8 mouse cellular contexts compared by ENCODE assay signal in genomic region chr12:99627201-99627897, GRCm38 (mm10).
DNase-seq lines count a peak whose midpoint lies in the region; ATAC-seq and TF ChIP-seq lines count a peak whose summit lies in the region.

No protein-coding gene starts in this region.

- no peak for DNase-seq in lung, adult 2 months
- DNase-seq in lung, postnatal 14 days = no peak
- DNase-seq in adrenal gland, postnatal 36 days = peak; percentile 13 to 19
- peak; percentile 53 to 59 for DNase-seq in frontal cortex, postnatal 36 days (ENCODE audit: low spot score in 2 of 2)
- no peak for DNase-seq in limb, embryonic 14.5 days (ENCODE audit: low spot score)
- DNase-seq in neural tube, embryonic 10.5 days (ENCODE audit: extremely low spot score, low spot score) = peak; percentile 56
- no peak for DNase-seq in spleen, postnatal 4 days (ENCODE audit: low spot score in 2 of 2)

- ATAC-seq in intestine, embryonic 16.5 days = peak; percentile 83
- ATAC-seq in limb, embryonic 14.5 days (ENCODE audit: low FRiP score, low read depth) = peak; percentile 79

- no peak for TF ChIP-seq POLR2A in lung, adult 2 months (IDR thresholded peaks at IDR 0.05; ENCODE audit: borderline replicate concordance, extremely low read depth, low read depth, low read length)
- no peak for TF ChIP-seq POLR2A in limb, embryonic 14.5 days (IDR thresholded peaks at IDR 0.05; ENCODE audit: borderline replicate concordance, extremely low read depth, insufficient read depth, insufficient read length)

- H3K4me2 ChIP-seq in intestine, embryonic 16.5 days (ENCODE audit: low read depth, low read length) = peak overlapping the region; percentile 87
- H3K4me2 ChIP-seq in limb, embryonic 14.5 days (replicated peaks; ENCODE audit: low read depth, low read length, severe bottlenecking) = peak overlapping the region; percentile 79

- 0 out of 2 replicates have a peak overlapping the region, but pooled peaks have one; percentile 21 for H3K27ac ChIP-seq in intestine, embryonic 16.5 days (ENCODE audit: low read length)
- no peak overlapping the region for H3K27ac ChIP-seq in limb, embryonic 14.5 days (replicated peaks; ENCODE audit: low read depth, low read length)

- H3K4me1 ChIP-seq in lung, adult 2 months (ENCODE audit: control insufficient read depth, insufficient read depth, low read length) = no peaks in the 10 kb centered on the region
- peaks cover 10% of the 10 kb centered on the region; the same call in 1 of the 2 replicates for H3K4me1 ChIP-seq in intestine, embryonic 16.5 days (ENCODE audit: control insufficient read depth, insufficient read depth, low read length)
- H3K4me1 ChIP-seq in limb, embryonic 14.5 days (ENCODE audit: control insufficient read depth, insufficient read depth, low read length) = peaks cover 3% of the 10 kb centered on the region; the same call in 1 of the 2 replicates

- TF ChIP-seq CTCF in lung, adult 2 months (IDR thresholded peaks at IDR 0.05; ENCODE audit: insufficient read depth, low read length) = no peak

- H3K9ac ChIP-seq in intestine, embryonic 16.5 days (ENCODE audit: low read depth, low read length) = peak overlapping the region; percentile 61
- H3K9ac ChIP-seq in limb, embryonic 14.5 days (ENCODE audit: low read depth, low read length, severe bottlenecking) = peak overlapping the region; percentile 49

- peak overlapping the region; percentile 51 for H3K4me3 ChIP-seq in lung, adult 2 months (replicated peaks; ENCODE audit: extremely low read depth, low read depth, low read length)
- peak overlapping the region; percentile 71 for H3K4me3 ChIP-seq in intestine, embryonic 16.5 days (ENCODE audit: low read length)
- H3K4me3 ChIP-seq in limb, embryonic 14.5 days (replicated peaks; ENCODE audit: low read length) = peak overlapping the region; percentile 68

- H3K27me3 ChIP-seq in intestine, embryonic 16.5 days (replicated peaks; ENCODE audit: control insufficient read depth, insufficient read depth, low read length) = peaks cover 7% of the 10 kb centered on the region; the same call in 1 of the 2 replicates
- H3K27me3 ChIP-seq in limb, embryonic 14.5 days (ENCODE audit: control insufficient read depth, insufficient read depth, low read length) = no peaks in the 10 kb centered on the region

- WGBS in lung, adult 2 months = 2% methylated on average over 40 of the region's 40 CpGs
- WGBS in intestine, embryonic 16.5 days = 2% methylated on average over 40 of the region's 40 CpGs
- 2% methylated on average over 40 of the region's 40 CpGs for WGBS in limb, embryonic 14.5 days

- no peaks in the 10 kb centered on the region for H3K9me3 ChIP-seq in intestine, embryonic 16.5 days (ENCODE audit: control insufficient read depth, low read length)
- H3K9me3 ChIP-seq in limb, embryonic 14.5 days (ENCODE audit: control insufficient read depth, low read length) = no peaks in the 10 kb centered on the region

- no peaks in the 10 kb centered on the region for H3K36me3 ChIP-seq in intestine, embryonic 16.5 days (ENCODE audit: control insufficient read depth, insufficient read depth, low read length)
- H3K36me3 ChIP-seq in limb, embryonic 14.5 days (ENCODE audit: control insufficient read depth, insufficient read depth, low read length) = no peaks in the 10 kb centered on the region

Comparison
In these comparisons a context has a peak if more than half of its experiments do, and no peak if none do; other contexts are left out.
1. DNase-seq: peak in adrenal gland, postnatal 36 days (2 of 2), frontal cortex, postnatal 36 days (2 of 2) and neural tube, embryonic 10.5 days (single experiment); none in lung, adult 2 months (single experiment), lung, postnatal 14 days (single experiment), limb, embryonic 14.5 days (single experiment) and spleen, postnatal 4 days (0 of 2).
2. Peak in every context shown above with its lines, with median percentiles within 50 percentile points of each other: H3K4me3 ChIP-seq.